Mouse (Mus musculus) thymus, postnatal 36 days (tissue): ENCODE results near the gene Alcam.

ENCODE experiments used
- DNase-seq, 2 experiments: peaks; one replicate each; pipeline ENCODE4 v3.0.0; 2022; ENCODE audit warnings: mixed read lengths in 2 of 2

Gene Alcam

DNA sequence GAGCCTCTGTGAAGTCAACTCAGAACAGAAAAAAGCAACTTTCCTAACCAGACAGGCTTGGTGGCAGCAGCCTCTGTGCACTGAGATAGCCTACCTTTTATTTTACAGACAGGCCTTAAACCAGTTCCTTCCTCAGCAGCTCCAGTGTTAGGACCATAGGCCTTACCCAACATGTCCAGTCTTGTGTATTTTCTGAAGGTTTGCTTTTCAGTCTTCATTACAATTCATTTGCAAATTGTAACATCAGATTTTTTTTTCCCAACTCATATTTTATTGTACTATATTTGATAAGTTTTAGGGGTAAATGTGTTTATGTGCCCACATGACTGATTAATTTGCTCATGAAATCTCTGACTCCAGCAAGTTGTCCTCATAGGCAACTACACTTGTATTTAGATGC is 14.3 kb downstream of the Alcam start:
- DNase-seq, result no peak

DNA sequence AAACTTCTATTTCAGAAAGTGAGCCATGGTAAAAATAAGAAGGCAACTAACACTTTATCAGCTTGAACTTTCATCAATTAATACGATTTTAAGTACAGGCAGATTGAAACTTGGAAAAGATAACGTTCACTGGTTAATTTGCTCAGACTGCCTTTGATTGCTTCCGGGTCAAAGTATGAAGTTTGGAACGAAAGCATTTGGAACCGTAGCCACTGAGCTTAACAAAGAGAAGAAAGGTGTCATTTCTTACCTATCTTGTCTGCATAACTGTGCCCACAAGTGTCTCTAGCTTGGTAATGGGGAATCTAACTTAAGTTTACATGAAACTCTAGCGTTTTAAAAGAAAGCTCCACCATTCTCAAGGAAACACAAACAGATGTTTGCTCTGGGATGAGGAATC is 14.9 kb downstream of the Alcam start:
- no peak for DNase-seq

- DNase-seq, result no peak
Observed at GRCm38 (mm10) chr16:52438216-52438904, 15.5 kb downstream of the Alcam start.

DNA sequence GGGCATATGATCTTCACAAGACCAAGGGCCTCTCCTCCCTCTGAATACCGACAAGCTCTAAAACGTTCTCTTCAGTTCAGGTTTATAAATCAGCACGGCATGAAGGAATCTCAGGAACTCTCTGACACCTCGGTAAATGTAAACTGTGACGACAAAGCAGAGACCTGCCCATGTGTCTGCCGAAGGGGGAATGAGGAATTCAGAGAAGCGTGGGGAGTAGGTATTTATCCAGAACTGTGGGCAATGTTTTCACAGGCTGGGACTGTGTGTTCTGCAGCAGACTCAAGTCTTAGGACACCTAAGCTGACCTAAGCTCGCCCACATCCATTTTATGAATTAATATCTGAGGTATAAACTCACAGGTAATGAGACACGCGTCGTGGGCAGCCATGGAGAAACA is 20.7 kb downstream of the Alcam start:
- DNase-seq, result no peak

DNA sequence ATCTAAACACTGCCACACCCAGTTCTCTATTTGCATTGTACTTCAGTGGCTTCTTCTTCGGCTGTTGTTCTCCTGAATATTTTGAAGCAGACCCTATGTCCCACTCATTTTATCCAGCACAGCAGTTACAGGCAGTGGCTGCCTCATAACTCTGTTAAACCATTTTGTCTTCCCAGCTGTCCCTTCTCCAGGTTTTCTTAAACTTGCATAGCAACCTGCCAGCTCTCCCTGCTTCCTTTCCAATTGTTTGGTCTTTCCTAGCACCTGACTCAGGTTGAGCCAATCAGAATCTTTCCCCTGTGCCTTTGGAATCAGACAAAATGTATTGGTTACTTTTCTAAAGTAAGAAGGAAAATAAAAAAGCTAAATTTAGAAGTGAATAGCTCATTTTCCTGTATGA is 21.8 kb downstream of the Alcam start:
- DNase-seq, result no peak

DNA sequence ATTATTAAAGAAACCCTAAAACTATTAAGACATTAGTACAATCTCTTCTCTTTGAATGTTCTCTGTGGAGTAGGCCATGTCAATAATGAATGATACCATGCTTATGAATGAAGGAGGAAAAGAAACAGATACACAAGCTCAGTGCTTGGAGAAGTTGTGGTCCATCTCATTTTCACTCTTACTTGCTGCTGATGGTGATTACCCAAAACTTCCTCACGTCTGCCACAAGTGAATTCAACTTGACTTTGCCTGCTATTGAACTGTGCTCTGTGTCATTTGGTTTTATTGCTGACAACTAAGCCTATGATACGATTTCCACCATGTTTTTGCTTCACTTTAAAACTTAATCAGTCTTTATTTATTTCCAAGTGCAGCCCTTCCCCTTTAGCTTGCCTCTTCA is 22.3 kb downstream of the Alcam start:
- DNase-seq, result no peak

DNA sequence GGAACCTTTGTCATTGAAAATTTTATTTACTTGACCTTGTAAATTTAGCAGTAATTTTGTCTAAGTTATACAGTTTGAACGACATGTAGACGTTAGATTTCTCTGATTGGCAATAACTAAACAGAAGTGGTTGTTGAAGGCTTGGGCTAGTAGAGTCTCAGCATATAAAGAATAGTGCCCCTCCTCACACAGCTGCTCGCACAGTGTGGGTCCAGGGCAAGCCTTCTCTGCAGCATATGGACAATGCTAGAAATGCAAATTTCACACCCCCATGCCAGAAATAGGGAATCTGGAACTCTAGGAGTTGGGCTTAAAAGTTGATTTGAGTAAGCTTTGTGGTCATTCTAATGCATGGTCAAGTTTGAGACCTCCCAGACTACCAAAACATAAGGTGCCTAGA is 23.8 kb downstream of the Alcam start:
- no peak for DNase-seq

GRCm38 (mm10) chr16:52429661-52430060 is 24.2 kb downstream of the Alcam start:
- DNase-seq, result no peak

DNA sequence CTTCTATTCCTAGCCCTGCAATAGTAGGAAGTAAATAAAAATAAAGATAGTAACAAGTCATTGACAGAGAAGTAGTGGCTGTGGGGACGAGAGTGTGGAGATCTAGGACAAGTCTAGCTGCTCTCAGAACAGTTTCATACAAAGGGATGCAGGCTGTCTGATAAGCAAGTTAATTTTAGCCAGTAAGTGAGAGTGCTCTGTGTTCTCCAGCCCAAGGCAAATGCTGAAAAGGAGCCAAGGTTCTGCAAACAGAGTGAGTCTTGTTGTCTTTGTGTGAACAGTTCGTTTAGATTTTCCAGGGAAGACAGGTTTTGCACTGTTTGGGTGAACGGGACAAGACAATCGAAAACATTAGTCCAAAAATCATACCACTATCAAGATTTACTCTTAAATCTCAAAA is 25.4 kb downstream of the Alcam start:
- no peak for DNase-seq

DNA sequence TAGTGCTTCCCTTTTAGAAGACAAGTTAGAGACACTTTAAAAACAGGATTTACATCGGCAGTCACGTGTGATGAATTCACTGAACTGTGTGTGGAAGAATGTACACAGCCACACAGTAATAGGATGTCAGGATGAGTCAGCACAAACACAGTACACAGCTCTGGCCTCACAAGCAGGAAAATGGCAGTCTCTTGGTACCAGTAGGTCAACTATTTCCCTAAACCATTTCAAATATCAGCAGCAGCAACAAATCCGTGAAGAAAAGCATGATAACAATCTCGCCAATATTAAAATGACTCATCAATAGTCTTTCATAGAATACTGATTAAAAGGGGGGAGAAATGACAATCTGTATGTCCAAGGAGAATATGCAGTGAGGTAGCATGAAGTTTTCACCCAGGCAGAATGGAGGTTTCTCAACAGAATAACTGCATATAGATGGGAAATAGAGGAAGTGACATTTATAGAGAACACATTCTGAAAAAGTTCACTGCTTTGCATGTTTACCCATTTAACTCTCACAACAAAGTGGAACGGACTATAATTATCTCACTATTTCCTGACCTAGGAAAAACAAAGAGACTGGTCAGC is 35.2 kb downstream of the Alcam start:
- no peak for DNase-seq

DNA sequence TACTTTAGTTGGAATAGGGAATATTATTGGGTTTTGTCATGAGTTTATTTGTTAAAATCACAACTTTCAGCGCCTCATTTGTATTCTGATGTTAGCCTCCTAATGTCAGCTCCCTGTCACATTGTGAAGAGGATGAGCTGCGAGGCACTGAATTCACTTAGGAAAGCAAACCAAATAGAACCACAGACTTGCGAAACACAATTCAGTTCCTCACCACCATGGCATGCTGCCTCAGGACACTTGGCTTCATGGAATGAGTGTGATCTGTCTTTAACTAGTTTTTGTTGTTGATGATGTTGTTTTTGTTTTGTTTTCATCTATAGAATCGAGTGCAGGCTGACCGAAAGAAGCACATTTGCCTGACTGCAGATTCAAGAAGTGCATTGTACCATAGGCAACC is 35.9 kb downstream of the Alcam start:
- DNase-seq, result no peak

DNA sequence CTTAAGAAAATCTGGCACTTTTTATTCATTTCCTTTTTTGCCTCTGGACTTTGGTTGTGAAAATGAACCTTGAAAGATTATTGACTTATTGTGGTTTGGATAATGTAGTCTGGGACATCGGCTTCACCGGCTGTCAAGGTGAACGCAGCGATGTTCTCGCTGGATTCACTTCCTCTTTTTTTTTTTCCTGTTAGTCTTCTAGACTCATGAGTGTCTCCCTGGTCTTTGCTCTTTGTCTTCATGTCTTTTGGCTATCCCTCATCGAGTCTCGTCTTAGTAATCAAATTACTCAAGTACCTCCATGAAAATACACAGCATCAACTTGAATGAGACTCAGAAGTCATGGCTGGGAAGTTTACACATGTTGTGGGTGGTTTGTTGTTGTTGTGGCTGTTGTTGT is 36.7 kb downstream of the Alcam start:
- no peak for DNase-seq

DNA sequence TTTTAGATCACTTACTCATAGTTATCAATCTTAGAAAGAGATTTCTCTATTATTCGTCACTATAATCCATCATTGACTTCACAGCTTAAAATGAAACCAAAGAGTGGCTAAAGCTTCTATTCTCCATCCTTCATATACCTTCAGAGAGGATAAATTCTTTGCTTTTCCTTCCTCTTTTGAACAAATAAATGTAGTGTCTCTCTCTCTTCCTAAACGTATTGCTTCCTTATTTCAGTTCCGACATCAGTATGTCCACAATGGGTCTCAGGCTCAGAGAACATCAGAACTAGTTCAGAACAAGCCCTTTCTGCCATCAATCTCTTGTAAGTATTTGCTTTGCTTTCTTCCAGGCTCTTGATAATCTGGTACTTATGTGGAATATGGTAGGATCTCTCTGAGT is 40.2 kb downstream of the Alcam start:
- DNase-seq, result no peak

- DNase-seq, result no peak
Observed at GRCm38 (mm10) chr16:52406072-52406471, 47.8 kb downstream of the Alcam start.

- DNase-seq, result no peak
Observed at GRCm38 (mm10) chr16:52405272-52405671, 48.6 kb downstream of the Alcam start.

GRCm38 (mm10) chr16:52399112-52399511 is 54.8 kb downstream of the Alcam start:
- no peak for DNase-seq

- no peak for DNase-seq
Observed at GRCm38 (mm10) chr16:52386781-52387300, 67.0 kb downstream of the Alcam start.

- no peak for DNase-seq
Observed at GRCm38 (mm10) chr16:52383456-52384185, 70.3 kb downstream of the Alcam start.

DNA sequence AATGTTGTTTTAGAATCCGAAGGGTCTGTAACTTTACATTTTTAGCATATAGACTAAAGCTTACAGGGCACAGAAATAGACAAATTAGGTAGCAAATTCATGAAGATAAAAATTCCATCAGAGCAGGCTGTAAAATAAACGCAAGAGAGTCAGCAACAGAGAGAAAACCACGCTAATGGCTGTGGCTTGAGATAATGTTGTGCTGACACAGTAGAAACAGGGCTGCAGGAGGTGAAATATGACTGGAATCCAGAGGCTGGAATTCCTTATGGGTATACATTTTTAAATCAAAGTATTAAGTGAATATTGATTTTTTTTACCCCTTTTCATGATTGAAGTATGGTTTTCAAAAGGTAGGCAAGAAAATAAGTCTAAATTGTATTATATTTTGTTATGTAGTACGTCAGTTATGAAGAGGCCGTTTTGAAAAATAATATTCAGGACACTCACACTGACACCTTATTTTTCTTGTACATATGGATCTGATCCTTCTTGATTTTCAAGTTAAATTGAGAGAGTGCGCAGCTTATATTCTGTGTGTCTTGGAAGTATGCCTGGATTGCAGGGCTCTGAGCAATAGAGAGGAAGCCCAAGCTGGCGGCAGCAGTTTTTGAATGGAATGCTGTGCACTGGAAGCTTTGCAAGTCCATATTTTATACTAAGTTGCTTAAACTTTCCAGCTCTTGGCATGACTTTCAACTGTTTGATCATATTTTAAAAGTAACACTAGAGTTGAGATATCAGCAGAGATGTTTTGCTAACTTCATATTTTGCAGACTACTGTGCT is 74.9 kb downstream of the Alcam start:
- DNase-seq, result no peak

GRCm38 (mm10) chr16:52376827-52377226 is 77.0 kb downstream of the Alcam start:
- no peak for DNase-seq

- DNase-seq, result no peak
Observed at GRCm38 (mm10) chr16:52371956-52372355, 81.9 kb downstream of the Alcam start.

GRCm38 (mm10) chr16:52368521-52368920 is 85.4 kb downstream of the Alcam start:
- no peak for DNase-seq

GRCm38 (mm10) chr16:52366915-52367314 is 87.0 kb downstream of the Alcam start:
- no peak for DNase-seq
